Mouse (Mus musculus): Measurements from ENCODE around the gene Cbr2.

DNA sequence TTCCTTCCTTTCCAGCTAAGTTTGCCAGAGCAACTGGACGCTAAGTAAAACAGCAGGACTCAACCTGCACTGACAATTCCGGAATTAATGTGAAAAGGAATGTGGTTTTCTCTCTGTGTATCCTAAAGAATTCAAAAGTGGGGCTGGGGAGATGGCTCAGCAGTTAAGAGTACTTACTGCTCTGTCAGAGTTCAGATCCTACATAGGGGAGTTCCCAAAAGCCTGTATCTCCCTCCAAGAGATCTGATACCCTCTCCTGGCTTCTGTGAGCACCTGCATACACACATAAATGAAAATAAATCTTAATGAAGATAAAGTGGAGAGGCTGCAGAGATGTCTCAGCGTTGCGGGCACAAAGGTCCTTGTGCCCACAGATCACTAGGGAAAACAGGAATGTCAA lies 19.7 kb upstream of the Cbr2 start:
- no peak for TF ChIP-seq POLR2AphosphoS2 (IDR thresholded peaks at IDR 0.05; ENCODE audit: low read length)
- no peak for TF ChIP-seq JUND (IDR thresholded peaks at IDR 0.05; ENCODE audit: low read depth, low read length)
- TF ChIP-seq TAL1 (IDR thresholded peaks at IDR 0.05; ENCODE audit: low read length) = no peak
- TF ChIP-seq POLR2A (IDR thresholded peaks at IDR 0.05; ENCODE audit: control insufficient read depth in 1 of 2, insufficient read depth in 1 of 2, low read depth in 1 of 2, low read length in 2 of 2, poor library complexity in 1 of 2) = no peak
- TF ChIP-seq HCFC1 (IDR thresholded peaks at IDR 0.05; ENCODE audit: low read depth, low read length) = no peak
- TF ChIP-seq CTCF (IDR thresholded peaks at IDR 0.05 in 2 of 3, conservative IDR thresholded peaks at IDR 0.05 in 1 of 3; ENCODE audit: control insufficient read depth in 1 of 3, insufficient read depth in 1 of 3, low read depth in 2 of 3, low read length in 3 of 3, poor library complexity in 1 of 3, severe bottlenecking in 1 of 3) = no peak
- no peak for TF ChIP-seq MYC (IDR thresholded peaks at IDR 0.05; ENCODE audit: low read depth, low read length)
- no peak for TF ChIP-seq ETS1 (IDR thresholded peaks at IDR 0.05; ENCODE audit: low read depth, low read length)
